In genomic region chr2:165098861-165099260, GRCm38 (mm10) we compare ENCODE assay signal across 26 mouse cellular contexts. TPM values are rescaled to one million over a fixed set of nuclear protein-coding genes. Genes with fewer than 3 reads are reported as not detected.
DNase-seq lines count a peak whose midpoint lies in the region; ATAC-seq and TF ChIP-seq lines count a peak whose summit lies in the region.
"Had no signal": no experiment of that assay in that cellular context is flagged by ENCODE, and none has a peak within 500 bp of the region (broad histone marks: within the 10 kb centered on the region; RNA-seq: fewer than 3 reads in every experiment).

No protein-coding gene starts in this region.

- H3K27ac ChIP-seq in cerebellum, adult 2 months (ENCODE audit: insufficient read depth, low read length): no peak overlapping the region
- no peak overlapping the region for H3K27ac ChIP-seq in heart, embryonic 12.5 days (ENCODE audit: poor library complexity, severe bottlenecking)
- H3K27ac ChIP-seq in kidney, adult 2 months (ENCODE audit: insufficient read depth, low read depth, low read length): no peak overlapping the region
- no peak overlapping the region for H3K27ac ChIP-seq in kidney, embryonic 14.5 days (ENCODE audit: low read depth, low read length)
- no peak overlapping the region for H3K27ac ChIP-seq in heart, postnatal 0 days (ENCODE audit: low read depth)
- H3K27ac ChIP-seq in layer of hippocampus, adult 2 months: no peak overlapping the region
- H3K27ac ChIP-seq: embryonic facial prominence, embryonic 10.5 days; forebrain, embryonic 13.5 days; heart, embryonic 15.5 days; hindbrain, embryonic 13.5 days; hindbrain, postnatal 0 days had no signal

- no peak overlapping the region for H3K4me2 ChIP-seq in heart, embryonic 12.5 days
- H3K4me2 ChIP-seq in kidney, embryonic 14.5 days (replicated peaks; ENCODE audit: low read depth, low read length): no peak overlapping the region
- H3K4me2 ChIP-seq in heart, postnatal 0 days (ENCODE audit: low read depth, low read length): no peak overlapping the region
- H3K4me2 ChIP-seq: forebrain, embryonic 13.5 days; heart, embryonic 15.5 days; hindbrain, embryonic 13.5 days had no signal

- TF ChIP-seq CTCF in cerebellum, adult 2 months (IDR thresholded peaks at IDR 0.05; ENCODE audit: borderline replicate concordance, insufficient read depth, low read depth, low read length): no peak
- no peak for TF ChIP-seq CTCF in kidney, adult 2 months (conservative IDR thresholded peaks at IDR 0.05; ENCODE audit: insufficient read depth, insufficient read length, low read depth, low read length)
- no peak for TF ChIP-seq CTCF in heart, postnatal 0 days (IDR thresholded peaks at IDR 0.05; ENCODE audit: low read depth)
- no peak for TF ChIP-seq CTCF in layer of hippocampus, adult 2 months (conservative IDR thresholded peaks at IDR 0.05)

- H3K27me3 ChIP-seq in cerebellum, adult 2 months (ENCODE audit: control insufficient read depth, insufficient read depth, low read length): no peaks in the 10 kb centered on the region
- peaks cover 97% of the 10 kb centered on the region for H3K27me3 ChIP-seq in heart, embryonic 12.5 days (replicated peaks)
- H3K27me3 ChIP-seq in kidney, adult 2 months (replicated peaks; ENCODE audit: control insufficient read depth, insufficient read depth, low read length): no peaks in the 10 kb centered on the region
- peaks cover 48% of the 10 kb centered on the region for H3K27me3 ChIP-seq in kidney, embryonic 14.5 days (ENCODE audit: control insufficient read depth, insufficient read depth, low read length)
- peaks cover 79% of the 10 kb centered on the region for H3K27me3 ChIP-seq in heart, postnatal 0 days (ENCODE audit: control insufficient read depth, insufficient read depth, low read length)

- ATAC-seq in heart, embryonic 12.5 days (ENCODE audit: insufficient number of reproducible peaks, low FRiP score): no peak
- no peak for ATAC-seq in kidney, embryonic 14.5 days (ENCODE audit: low FRiP score, low TSS enrichment)
- ATAC-seq in heart, postnatal 0 days (ENCODE audit: insufficient read depth, low read depth): no peak
- ATAC-seq: CD4-positive, CD25-positive, alpha-beta regulatory T cell, adult 4 months; forebrain, embryonic 13.5 days; forebrain, postnatal 0 days; hindbrain, postnatal 0 days had no signal

- H3K4me3 ChIP-seq in cerebellum, adult 2 months (replicated peaks; ENCODE audit: insufficient read depth, low read depth, low read length): no peak overlapping the region
- H3K4me3 ChIP-seq in heart, embryonic 12.5 days: no peak overlapping the region
- H3K4me3 ChIP-seq in kidney, adult 2 months (ENCODE audit: insufficient read depth, low read depth, low read length): no peak overlapping the region
- no peak overlapping the region for H3K4me3 ChIP-seq in kidney, embryonic 14.5 days (ENCODE audit: low read length)
- H3K4me3 ChIP-seq in heart, postnatal 0 days (ENCODE audit: low read depth, low read length): no peak overlapping the region
- H3K4me3 ChIP-seq in layer of hippocampus, adult 2 months: no peak overlapping the region
- H3K4me3 ChIP-seq: embryonic facial prominence, embryonic 10.5 days; forebrain, embryonic 13.5 days; heart, embryonic 15.5 days; hindbrain, embryonic 13.5 days had no signal

- TF ChIP-seq EP300 in heart, postnatal 0 days (IDR thresholded peaks at IDR 0.05; ENCODE audit: low read depth): no peak

- H3K36me3 ChIP-seq in heart, embryonic 12.5 days: no peaks in the 10 kb centered on the region
- no peaks in the 10 kb centered on the region for H3K36me3 ChIP-seq in kidney, adult 2 months (ENCODE audit: control insufficient read depth, insufficient read depth, low read length)
- H3K36me3 ChIP-seq in kidney, embryonic 14.5 days (ENCODE audit: control insufficient read depth, insufficient read depth, low read length): no peaks in the 10 kb centered on the region
- no peaks in the 10 kb centered on the region for H3K36me3 ChIP-seq in heart, postnatal 0 days (replicated peaks; ENCODE audit: control insufficient read depth, insufficient read depth, low read length)
- H3K36me3 ChIP-seq: embryonic facial prominence, embryonic 10.5 days; G1E; heart, embryonic 15.5 days; hindbrain, embryonic 13.5 days had no signal

- TF ChIP-seq POLR2A in cerebellum, adult 2 months (IDR thresholded peaks at IDR 0.05; ENCODE audit: borderline replicate concordance, insufficient read depth, low read length): no peak
- no peak for TF ChIP-seq POLR2A in kidney, adult 2 months (IDR thresholded peaks at IDR 0.05; ENCODE audit: low read depth, low read length)

- H3K4me1 ChIP-seq in cerebellum, adult 2 months (ENCODE audit: control insufficient read depth, insufficient read depth, low read length): no peaks in the 10 kb centered on the region
- peaks cover 13% of the 10 kb centered on the region for H3K4me1 ChIP-seq in heart, embryonic 12.5 days (replicated peaks)
- H3K4me1 ChIP-seq in kidney, adult 2 months (ENCODE audit: control insufficient read depth, insufficient read depth, low read length): no peaks in the 10 kb centered on the region
- H3K4me1 ChIP-seq in kidney, embryonic 14.5 days (ENCODE audit: control insufficient read depth, insufficient read depth, low read length): no peaks in the 10 kb centered on the region
- H3K4me1 ChIP-seq in heart, postnatal 0 days (ENCODE audit: control insufficient read depth, insufficient read depth): no peaks in the 10 kb centered on the region

- H3K9me3 ChIP-seq in heart, embryonic 12.5 days (replicated peaks): no peaks in the 10 kb centered on the region
- H3K9me3 ChIP-seq in kidney, embryonic 14.5 days (ENCODE audit: control insufficient read depth, low read length): no peaks in the 10 kb centered on the region
- no peaks in the 10 kb centered on the region for H3K9me3 ChIP-seq in heart, postnatal 0 days (replicated peaks; ENCODE audit: control insufficient read depth, low read length)
- H3K9me3 ChIP-seq: embryonic facial prominence, embryonic 10.5 days; forebrain, embryonic 13.5 days; G1E; heart, embryonic 15.5 days; hindbrain, embryonic 13.5 days had no signal

- H3K9ac ChIP-seq in heart, embryonic 12.5 days: no peak overlapping the region
- no peak overlapping the region for H3K9ac ChIP-seq in kidney, embryonic 14.5 days (ENCODE audit: low read depth, low read length)
- no peak overlapping the region for H3K9ac ChIP-seq in heart, postnatal 0 days (replicated peaks; ENCODE audit: low read depth, low read length)
- H3K9ac ChIP-seq: forebrain, embryonic 13.5 days; forebrain, postnatal 0 days; heart, embryonic 15.5 days; hindbrain, embryonic 13.5 days had no signal

- peak; percentile 19 to 41 for DNase-seq in cerebellum, adult 2 months
- DNase-seq in cerebellum, postnatal 4 days (ENCODE audit: low spot score in 2 of 2): no peak
- peak; percentile 10 for DNase-seq in heart, adult 8-10 months (ENCODE audit: low spot score)
- peak; percentile 63 for DNase-seq in kidney, adult 2 months
- DNase-seq in heart, postnatal 0 days (ENCODE audit: low spot score): peak; percentile 7
- no peak for DNase-seq in layer of hippocampus, adult 2 months (ENCODE audit: low spot score in 2 of 2)
- DNase-seq: adrenal gland, adult 8-10 months; adrenal gland, postnatal 36 days; B cell, adult 2 months; cerebellum, adult 8-10 months; forebrain, postnatal 0 days; gastrocnemius, postnatal 14 days had no signal

- 64% methylated on average over 3 of the region's 3 CpGs for WGBS in cerebellum, adult 2 months
- 81% methylated on average over 3 of the region's 3 CpGs for WGBS in heart, embryonic 12.5 days
- WGBS in kidney, adult 2 months: 67% methylated on average over 3 of the region's 3 CpGs
- WGBS in kidney, embryonic 14.5 days: 83% methylated on average over 3 of the region's 3 CpGs
- WGBS in heart, postnatal 0 days: 69% methylated on average over 3 of the region's 3 CpGs

RNA-seq across cellular contexts. Expression of gene 1700025C18Rik, which starts 8.3 kb away (rescaled TPM):
- not detected in 2 replicates for polyA plus RNA-seq in cerebellum, adult 2 months (2012; rRNA removed)
- not detected for total RNA-seq in heart, adult 8-10 months (2022)
- not detected in 2 replicates for polyA plus RNA-seq in heart, embryonic 12.5 days (2016; fragmentation: Nextera tagmentation; extraction: Ambion mirVana)
- not detected in 2 replicates for polyA plus RNA-seq in kidney, adult 2 months (2012; rRNA removed)
- polyA plus RNA-seq in kidney, embryonic 14.5 days (2014; fragmentation: Nextera tagmentation; extraction: Ambion mirVana): not detected in 2 replicates
- not detected in 2 replicates for total RNA-seq in heart, postnatal 0 days (2014; rRNA removed; ENCODE audit: low replicate concordance)
- not detected in 2 replicates for polyA plus RNA-seq in heart, postnatal 0 days (2015; fragmentation: Nextera tagmentation; extraction: Ambion mirVana)
- not detected for total RNA-seq in layer of hippocampus, adult 2 months (2021)
- total RNA-seq: adrenal gland, adult 8-10 months; adrenal gland, postnatal 36 days; forebrain, postnatal 0 days; G1E; gastrocnemius, adult 18-20 months; gastrocnemius, postnatal 14 days; granulocyte monocyte progenitor cell, adult 5-6 weeks; hematopoietic stem cell, adult 5-6 weeks; hindbrain, postnatal 0 days had no signal
- polyA plus RNA-seq: CD4-positive, CD25-positive, alpha-beta regulatory T cell, adult 4 months; embryonic facial prominence, embryonic 10.5 days; embryonic facial prominence, embryonic 14.5 days; forebrain, embryonic 13.5 days; forebrain, postnatal 0 days; G1E; heart, embryonic 15.5 days; hindbrain, embryonic 13.5 days; hindbrain, postnatal 0 days; intestine, embryonic 14.5 days had no signal

RNA-seq across cellular contexts. Expression of gene Cd40, which starts 43.4 kb away (rescaled TPM):
- polyA plus RNA-seq in cerebellum, adult 2 months (2012; rRNA removed): 2.1 TPM in 2 replicates
- 1 to 10 TPM; 1.6 to 2.4 (median 1.9) TPM for total RNA-seq in heart, adult 8-10 months (2022)
- polyA plus RNA-seq in heart, embryonic 12.5 days (2016; fragmentation: Nextera tagmentation; extraction: Ambion mirVana): 7.2 and 7.7 TPM in 2 replicates
- polyA plus RNA-seq in kidney, adult 2 months (2012; rRNA removed): 6.1 and 11.2 TPM in 2 replicates
- 6.4 and 7.3 TPM in 2 replicates for polyA plus RNA-seq in kidney, embryonic 14.5 days (2014; fragmentation: Nextera tagmentation; extraction: Ambion mirVana)
- total RNA-seq in heart, postnatal 0 days (2014; rRNA removed; ENCODE audit: low replicate concordance): 12.1 and 12.9 TPM in 2 replicates
- 5.1 and 6.7 TPM in 2 replicates for polyA plus RNA-seq in heart, postnatal 0 days (2015; fragmentation: Nextera tagmentation; extraction: Ambion mirVana)
- under 1 TPM; 0.33 to 0.91 TPM for total RNA-seq in layer of hippocampus, adult 2 months (2021)
- total RNA-seq: granulocyte monocyte progenitor cell, adult 5-6 weeks had no signal
- polyA plus RNA-seq: G1E had no signal

Comparison
In these comparisons a context has a peak if more than half of its experiments do, and no peak if none do; other contexts are left out.
1. DNase-seq: peak in cerebellum, adult 2 months (2 of 2), heart, adult 8-10 months (single experiment), kidney, adult 2 months (single experiment) and heart, postnatal 0 days (single experiment); none in cerebellum, postnatal 4 days (0 of 2) and layer of hippocampus, adult 2 months (0 of 2).